Mouse (Mus musculus) lung, postnatal 0 days (tissue): ENCODE results near the gene Atp6v0a1.

Source experiments
- CTCF ChIP-seq: IDR thresholded peaks from 2 replicates; pipeline ENCODE4 v1.5.1; 2016; ENCODE audit warnings: antibody characterized with exemption, mild to moderate bottlenecking
- EP300 ChIP-seq: IDR thresholded peaks from 2 replicates; pipeline ENCODE4 v1.6.1; 2016; ENCODE audit warnings: antibody characterized with exemption, mild to moderate bottlenecking, control low read depth

DNA sequence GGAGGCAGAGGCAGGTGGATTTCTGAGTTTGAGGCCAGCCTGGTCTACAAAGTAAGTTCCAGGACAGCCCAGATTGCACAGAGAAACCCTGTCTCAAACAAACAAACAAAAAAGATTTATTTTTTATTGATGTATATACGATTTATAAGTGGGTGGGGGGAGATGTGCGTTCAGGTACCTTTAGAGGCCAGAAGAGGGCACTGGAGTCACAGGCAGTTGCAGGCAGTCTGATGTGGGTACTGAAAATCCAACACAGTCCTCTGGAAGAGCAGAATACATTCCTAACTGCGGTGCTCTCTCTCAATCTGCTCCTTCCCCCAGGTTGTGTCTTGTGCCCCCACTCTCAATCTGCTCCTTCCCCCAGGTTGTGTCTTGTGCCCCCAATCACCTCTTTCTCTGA lies 23.6 kb upstream of the Atp6v0a1 start:
- TF ChIP-seq CTCF (peak; percentile 62), EP300 (no peak)
